Mouse (Mus musculus) testis, postnatal 14 days (tissue): Measurements from ENCODE around the gene Crtap.
"Not testable (repeated sequence)": the region's sequence is repeated elsewhere in the genome, so short reads cannot be mapped to it uniquely, and the experiment has no call there.

ENCODE experiments used
- DNase-seq: peaks from one replicate; pipeline ENCODE4 v3.0.0; 2021; ENCODE audit warnings: low spot score

The Crtap gene

DNA sequence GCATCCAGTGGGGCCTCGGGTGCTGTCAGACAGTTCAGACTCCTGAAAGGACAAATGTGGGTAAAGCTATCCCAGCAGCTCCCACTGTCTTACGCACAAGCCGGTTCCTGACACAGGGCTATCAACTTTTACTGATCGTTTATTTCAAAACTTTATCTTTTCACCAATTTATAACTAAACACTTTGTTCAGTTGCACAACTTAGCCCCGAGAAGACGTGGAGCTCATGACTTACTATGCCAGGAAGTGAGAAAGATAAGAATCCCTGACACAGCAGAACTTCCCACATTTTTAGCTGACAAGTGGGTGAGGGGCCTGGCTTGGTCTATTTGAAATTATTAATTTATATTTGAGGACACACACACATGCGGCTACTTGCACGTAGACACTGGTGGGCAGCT is 4.2 kb upstream of the Crtap start:
- DNase-seq = no peak

DNA sequence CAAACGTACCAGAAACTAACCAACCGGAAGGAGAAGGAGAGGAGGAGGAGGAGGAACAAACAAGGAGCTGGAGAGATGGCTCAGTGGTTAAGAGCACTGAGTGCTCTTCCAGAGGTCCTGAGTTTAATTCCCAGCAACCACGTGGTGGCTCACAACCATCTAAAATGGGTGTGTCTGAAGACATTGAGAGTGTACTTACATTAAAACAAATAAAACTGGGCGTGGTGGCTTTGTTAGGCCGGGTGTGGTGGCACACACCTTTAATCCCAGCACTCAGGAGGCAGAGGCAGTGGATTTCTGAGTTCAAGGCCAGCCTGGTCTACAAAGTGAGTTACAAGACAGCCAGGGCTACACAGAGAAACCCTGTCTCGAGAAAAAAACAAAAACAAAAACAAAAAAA is 3.7 kb upstream of the Crtap start:
- not testable (repeated sequence) for DNase-seq

DNA sequence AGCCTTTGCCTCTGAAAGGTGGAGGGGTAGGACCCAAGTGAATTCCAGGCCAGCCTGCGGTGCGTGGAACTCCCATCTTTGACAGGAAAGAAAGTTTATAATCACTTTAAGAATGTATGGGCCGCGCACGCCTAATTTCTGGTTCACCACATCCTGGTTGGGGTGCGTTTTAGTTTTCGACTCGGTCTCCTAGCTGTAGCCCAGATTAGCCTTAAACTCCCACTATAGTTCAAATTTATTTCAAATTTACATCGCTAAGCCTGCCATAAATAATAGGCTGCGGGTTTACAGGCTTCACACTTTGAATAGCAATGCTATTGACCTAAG is 237 bp upstream of the Crtap start:
- no peak for DNase-seq

DNA sequence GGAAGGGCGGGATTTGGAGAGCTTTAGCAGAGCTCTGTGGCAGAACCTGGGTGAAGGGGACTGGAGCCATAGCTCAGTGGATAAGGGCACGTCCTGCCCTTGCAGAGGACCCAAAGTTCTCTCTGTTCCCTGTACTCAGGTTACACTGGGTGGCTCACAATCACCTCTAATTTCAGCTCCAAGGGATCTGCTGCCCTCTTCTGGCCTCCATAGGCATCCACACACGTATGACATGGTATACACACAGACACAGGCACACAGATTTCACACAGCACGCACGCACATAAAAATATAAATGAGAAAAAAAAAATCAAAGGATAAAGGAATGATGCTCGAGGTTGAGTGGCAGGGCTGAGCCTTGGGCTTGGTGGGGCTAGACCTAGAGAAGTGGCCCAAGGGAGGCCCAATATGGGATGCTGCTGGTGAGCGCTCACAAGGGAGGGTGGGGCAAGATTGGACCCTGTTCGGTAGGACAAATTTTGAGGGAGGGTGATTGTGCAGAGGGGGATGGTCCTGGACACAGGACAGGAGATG is 1.0 kb downstream of the Crtap start:
- DNase-seq = no peak

DNA sequence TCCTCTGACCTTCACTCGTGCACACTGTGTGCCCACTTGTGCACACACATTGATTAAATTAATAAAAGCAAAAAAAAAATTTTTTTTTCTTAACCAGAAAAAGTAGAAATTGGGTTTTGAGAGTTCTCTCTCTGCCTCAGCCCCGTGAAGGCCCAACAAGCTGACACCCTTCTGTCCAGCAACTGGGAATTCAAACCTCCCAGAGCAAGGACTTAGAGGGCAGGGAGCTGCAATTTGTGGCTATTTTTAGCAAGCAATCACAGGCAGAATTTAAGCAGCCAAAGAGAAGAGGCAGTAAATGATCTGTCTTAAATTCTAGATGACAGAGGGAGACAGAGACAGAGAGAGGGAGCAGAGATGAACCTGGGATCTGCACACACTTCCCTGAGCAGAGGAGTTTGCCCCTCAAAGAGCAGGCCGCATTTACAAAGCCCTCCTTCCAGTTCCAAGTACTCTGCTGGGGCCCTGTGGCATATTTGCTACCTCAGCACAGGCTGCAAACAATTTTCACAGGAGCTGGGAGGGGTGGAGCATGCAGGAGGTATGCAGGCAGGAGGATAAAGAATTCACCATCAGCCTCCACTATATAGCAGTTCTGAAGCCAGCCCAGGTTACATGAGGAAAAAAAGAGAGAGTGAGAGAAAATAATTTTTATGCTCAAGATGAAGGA is 1.6 kb downstream of the Crtap start:
- no peak for DNase-seq

DNA sequence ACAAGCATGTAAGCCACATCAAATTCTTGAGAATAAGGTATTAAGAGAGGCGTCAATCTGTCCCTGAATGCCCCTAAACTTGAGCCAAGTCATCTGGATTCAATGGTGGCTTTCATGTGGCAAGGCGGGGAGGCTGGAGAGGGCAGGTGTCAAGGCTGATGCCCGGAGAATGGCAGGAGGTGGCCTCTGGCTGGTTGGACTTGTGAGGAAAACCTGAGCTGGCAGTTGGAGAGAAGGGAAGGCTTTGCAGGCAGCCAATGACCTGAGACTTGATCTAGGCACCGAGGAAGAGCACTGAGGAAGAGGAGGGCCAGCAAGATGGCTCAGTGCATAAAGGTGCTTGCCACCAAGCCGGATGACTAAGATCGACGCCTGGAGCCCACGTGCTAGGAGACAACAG is 2.2 kb downstream of the Crtap start:
- no peak for DNase-seq

DNA sequence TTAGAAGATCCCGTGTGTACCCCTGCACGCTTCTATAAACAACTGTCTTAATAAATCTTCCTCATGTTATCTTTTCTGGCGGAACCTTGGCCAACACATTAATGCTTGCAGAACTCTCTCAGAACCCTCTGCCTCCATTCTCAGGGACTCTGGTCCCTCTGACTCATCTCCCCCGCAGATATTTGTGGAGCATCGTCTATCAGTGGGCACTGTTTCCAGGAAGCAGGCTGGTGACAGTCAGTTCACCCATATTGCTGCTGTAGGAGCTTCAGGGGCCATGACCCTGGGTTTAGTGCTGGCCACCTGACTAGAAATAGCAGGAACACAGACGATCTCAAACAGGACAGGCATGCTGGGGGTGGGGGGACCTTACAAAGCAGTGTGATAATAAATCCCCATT is 3.4 kb downstream of the Crtap start:
- DNase-seq = no peak

DNA sequence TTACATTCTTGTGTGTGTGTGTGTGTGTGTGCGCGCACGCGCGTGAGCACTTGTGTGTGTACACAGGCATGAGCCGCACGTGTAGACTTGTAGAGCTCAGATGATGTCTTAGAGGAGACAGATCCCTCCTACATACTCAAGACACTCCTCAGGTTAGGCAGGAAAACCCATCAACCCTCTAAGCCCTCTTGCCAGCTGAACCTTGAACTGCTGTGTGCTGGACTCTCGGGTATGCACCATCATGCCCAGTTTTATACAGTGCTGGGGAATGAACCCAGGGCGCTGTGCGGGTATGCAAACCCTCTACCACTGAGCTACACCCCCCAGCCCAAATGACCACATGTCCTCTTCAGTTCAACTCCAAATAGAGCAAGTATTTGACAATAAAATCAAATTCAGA is 5.3 kb downstream of the Crtap start:
- DNase-seq = no peak

DNA sequence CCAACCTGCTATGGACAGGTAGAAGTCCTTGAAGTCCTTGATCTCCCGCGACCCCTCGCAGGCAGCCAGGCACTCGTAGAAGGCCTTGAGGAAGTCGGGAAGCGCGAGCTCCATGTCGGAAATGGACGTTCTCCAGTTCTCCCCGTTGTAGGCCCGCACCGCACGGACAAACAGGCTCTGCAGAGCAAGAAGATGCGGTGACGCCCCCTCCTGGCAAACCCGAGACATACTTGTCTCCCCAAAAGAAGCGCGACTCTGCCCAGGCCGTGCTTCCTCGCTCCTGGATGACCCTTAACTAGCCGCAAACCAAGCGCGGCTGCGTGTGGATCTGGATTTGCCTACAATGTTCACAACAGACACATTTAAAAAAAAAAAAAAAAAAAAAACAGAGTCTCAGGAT is 5.8 kb downstream of the Crtap start:
- DNase-seq = peak; percentile 27

DNA sequence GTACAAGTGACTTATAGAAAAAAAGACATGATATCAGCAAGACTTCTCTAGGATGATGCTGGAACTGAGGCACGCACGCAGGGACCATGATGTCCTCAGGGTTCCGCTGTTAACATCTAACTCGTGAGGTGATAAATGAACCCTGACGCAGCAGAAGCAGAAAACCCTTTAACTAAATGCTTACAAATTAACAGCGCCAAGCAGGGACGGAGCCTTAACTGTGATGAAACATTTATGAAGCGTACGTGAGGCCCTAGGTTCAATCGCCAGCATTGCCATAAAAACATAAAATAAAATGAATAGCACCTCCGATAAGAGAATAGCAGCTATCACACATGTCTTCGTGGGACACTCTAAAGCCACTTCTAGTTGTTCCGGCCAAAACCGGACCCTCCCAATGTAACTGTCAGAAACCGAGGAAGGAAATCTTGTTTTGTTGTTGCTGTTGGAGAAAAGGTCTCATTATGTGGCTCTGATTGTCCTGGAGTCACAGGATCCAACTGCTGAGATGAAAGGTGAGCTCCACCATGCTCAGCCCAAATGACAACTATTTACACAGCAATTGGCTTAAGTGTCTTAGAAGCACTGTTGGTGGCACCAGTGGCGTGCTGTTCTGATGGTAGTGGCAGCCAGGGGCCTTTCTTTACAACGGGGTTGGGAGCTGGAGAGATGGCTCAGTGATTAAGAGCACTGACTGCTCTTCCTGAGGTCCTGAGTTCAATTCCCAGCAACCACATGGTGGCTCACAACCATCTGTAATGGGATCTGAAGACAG is 7.4 kb downstream of the Crtap start:
- DNase-seq = no peak

DNA sequence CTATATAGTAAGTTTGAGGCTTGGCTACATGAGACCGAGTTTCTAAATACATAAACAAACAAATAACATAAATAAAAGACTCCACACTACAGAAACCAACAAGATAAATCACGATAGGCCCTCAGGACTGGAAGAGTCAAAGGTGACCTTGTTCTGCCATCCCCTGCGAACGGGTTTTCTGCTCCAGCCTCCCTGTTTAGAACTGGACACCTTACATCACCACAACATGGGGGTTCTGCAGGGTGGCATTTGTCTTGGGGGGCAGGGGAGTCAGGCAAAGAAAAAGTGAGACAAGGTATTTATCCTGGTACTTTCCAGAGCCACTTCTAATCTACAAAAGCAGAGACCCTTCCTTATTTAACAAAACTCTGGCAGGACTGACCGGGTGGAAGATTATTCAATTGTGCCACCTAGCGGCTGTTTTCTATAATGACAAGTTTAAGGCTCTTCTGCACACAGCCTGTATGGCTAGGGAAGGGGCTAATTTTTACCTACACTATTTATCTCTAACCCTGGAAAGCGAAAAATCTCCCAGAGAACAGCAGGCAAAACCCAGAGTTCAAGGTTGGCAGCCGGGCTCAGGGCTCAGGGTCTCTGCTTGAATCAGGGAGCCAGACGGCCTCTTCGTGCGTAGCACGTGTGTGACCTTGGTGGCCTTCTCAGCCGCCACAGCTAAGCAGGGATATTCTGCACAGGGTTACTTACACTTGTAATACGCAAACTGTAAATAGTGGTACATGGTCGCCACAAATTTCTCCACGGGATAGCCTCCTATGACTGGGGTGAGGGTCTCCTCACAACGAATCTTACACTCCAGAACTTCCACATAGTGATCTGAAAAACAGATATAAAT is 9.4 kb downstream of the Crtap start:
- no peak for DNase-seq

DNA sequence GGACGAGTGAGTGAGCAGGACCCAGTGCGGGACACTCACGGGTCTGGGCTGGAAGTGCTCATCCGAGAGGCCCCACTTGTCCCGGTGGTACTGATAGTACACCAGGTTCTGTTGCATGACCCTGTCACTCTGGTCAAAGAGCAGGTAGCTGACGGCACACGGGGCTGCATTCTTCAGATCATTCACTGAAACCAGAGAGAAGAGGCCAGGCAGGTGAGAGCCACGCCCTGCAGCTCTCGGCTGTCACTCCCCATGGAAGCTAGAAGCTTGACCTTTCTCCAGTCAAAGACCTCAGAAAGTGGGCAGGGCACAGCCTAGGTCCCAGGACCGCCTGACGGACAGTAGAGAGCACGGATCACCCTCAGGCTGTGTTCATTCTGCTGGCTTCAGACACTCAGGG is 10.6 kb downstream of the Crtap start:
- DNase-seq = no peak

DNA sequence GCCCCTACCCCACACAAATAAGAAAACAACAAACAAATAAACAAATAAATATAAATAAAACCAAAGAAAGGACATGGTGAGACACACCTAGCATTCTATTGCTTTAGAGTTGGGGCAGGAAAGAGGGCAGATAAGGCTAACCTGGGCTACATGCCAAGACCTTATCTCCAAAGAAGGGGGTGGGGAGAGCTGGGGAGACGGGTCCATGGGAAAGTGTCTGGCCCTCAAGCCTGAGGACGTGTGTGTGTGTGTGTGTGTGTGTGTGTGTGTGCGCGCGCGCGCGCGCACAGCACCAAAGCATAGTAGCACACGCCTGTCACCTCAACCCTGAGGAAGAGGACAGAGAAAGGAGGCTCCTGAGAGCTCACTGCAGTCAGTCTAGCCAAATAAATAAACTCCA is 13.3 kb downstream of the Crtap start:
- no peak for DNase-seq

DNA sequence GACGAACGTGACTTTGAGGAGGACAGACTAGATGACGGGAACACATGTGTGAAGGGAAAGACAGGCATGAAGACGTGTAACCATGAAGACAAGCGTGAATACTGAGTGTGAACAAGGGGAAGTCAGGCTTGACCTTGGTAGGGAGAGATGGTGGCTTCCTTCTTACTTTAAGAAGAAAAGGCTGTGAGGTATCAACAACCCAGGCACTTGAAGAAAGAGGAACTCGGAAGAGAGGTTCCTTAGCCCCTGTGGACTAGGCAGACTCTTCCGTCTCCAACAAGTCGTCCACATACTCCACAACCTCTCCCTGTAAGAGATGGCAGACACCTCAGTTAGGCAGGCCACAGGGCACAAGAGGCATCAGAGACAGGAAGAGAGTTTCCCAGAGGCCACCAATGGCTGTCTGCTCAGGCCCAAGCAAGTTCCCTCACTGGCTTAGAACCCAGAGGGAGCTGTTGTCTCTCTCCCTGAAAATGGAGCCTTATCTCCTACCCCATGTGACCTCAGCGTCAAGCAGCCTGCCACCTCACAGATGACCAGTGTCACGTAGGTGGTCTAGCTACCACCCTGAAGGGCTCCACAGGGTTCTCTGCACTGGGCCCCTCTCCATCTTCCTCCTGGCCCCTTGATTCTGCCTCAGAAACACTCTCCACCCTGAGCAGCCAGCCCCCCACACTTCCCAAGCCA is 15.1 kb downstream of the Crtap start:
- DNase-seq = no peak

DNA sequence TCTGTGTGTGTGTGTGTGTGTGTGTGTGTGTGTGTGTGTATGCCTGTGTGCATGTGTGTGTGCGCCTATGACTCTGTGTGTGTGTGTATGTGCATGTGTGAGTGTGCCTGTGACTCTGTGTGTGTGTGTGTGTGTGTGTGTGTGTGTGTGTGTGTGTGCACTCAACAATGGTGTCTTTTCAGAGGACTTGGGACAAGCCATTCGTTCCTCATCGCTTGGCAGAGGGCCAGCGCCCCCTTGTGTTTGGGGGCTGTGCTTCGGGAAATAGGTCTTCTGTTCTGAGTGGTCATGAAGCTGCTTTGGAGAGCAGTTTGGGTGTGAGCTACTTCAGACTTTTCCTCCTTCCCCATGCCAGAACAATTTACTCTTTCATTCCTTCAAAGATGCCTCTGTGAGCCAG is 18.8 kb downstream of the Crtap start:
- DNase-seq = not testable (repeated sequence)

DNA sequence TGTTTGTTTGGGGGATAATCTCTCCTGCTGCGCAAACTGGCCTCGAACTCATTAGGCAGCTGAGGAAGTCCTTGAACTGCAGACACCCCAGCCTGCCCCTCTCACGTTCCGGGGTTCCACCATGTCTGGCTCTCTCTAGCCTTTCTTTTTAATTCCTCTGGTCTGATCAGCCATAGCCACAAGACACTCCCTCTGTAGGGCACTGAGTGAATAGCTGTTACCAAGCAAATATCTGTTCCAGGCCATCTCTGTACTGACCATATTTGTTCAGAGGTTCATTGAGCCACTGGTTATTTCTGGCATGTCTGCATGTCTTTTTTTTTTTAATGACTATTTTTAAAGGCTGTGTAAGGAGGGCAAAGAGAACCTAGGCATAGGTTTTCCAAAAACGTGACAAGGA is 21.1 kb downstream of the Crtap start:
- DNase-seq = not testable (repeated sequence)

DNA sequence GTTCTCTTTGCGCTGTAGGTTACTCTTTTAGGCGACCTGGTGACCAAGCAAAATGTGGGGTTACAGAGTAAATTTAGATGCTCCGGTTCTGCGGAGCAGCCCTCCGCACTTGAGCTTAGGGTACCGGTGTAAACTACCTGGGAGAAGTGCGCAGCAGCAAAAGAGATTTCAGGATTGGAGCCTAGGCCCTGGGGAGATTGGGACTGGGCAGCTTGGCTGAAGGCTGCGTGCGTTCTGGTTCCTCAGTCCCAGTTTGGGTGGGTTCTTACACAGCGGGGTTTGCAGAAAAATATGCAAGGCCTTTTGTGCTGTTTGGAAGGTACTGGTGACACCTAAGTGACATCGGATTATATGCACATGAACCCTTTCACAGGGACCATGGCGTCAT is 22.0 kb downstream of the Crtap start:
- no peak for DNase-seq

DNA sequence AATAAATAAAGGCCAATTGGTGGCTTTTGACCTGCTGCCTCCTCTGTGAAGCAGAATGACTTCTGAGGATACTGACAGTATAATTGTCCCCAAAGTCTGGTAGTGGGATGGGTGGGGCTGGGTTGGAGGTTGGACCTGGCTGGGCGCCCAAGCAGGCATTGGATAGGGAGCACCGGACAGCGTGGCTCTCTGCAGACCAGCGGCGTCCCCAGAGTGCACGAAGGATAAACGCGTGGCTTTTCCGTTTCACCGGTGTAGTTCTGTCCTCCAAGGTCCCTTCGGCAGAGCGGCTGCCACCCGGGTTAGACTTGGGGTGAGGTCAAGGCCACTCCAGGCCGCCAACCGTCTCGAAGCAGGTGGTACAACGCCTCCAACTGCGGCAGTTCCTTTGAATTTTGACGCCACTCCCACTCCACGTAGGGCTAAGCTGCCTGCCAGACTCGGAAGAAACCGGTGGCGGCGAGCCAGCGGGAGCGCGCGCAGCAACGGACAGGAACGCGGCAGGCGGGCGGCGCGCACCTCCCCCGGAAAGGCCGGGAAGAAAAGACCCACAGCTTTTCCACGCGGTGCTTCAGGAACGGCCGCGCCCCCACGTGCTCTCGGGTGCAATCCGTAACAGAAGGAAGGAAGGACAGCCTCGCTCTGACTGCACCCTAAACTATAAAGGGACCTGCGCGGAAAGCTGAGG is 22.5 kb downstream of the Crtap start:
- peak; percentile 73 for DNase-seq

DNA sequence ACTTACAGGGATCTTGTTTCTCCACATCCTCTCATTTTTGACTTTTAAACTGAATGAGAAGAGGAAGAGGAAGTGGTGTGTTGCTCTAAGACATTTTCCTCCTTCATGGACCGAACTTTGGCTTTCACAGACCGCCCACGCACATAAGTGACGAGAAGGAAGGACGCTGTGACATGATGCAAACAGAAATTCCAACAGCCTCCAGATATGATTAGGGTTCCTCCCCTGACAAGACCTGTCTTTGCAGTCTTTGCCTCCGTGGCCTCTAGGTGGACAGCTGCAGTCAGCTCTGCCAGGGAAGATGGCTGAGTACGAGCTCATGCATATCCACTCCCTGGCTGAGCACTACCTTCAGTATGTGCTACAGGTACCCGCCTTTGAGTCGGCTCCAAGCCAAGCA is 60.6 kb downstream of the Crtap start, which contains the start of gene Bcl2a1c:
Bcl2a1c (plus strand) TSS at position 281 of the 400 bp plus-strand sequence.
- DNase-seq = not testable (repeated sequence)

DNA sequence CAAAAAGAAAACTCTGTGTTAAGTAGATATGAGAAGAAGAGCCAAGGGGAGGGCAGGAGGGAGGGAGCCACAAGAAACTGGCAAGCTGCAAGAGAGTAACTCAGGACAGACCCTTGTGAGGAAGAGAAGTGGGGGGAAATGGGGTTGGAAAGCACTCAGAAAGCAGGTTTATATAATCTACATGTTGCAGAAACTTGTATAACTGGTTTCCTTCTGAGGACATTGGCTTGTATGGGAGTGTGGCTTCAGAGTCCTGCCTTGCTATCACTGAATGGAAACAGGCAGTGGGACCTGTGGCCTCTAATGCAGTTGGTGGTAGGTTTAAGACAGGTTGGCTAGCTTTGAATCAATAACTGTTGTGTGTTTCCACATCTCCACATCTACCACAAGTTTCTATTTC is 62.1 kb downstream of the Crtap start:
- DNase-seq = not testable (repeated sequence)

DNA sequence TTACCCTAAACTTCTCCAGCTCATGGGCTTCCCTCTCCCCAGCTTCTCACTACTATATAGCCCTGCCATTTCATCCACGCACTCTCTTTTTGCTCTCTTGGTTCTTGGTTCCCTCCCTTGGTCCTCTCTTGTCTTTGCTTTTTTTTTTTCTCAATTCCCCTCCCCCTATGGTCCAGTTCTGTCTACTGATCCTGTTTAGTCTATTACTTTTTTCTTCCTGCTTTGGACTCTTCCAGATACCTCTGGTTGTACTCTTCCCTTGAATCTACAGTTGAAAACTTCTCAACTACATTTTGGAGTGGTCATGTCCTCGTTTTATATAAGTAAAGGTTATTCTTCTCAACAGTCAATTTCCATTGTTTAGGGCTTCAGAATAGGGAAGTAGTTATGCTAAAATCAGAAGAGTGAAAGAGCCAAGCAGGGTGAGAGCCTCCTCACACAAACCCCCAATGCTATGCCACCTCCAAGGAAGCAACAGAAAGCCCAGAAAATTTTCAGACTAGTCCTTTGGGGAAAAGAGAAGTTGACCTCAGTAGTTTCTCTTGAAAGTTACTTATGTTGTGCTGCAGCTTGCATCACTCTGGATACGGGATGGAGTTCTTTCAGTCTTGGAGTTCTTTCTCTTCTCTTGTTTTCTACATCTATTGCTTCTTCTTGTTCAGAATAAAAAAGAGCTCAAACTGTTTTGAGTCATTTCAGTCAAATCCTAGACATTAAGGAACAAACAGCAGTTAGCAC is 64.3 kb downstream of the Crtap start:
- DNase-seq = no peak
